Mouse (Mus musculus) limb, embryonic 14.5 days (tissue): ENCODE data around the gene Dbr1. TPM values are rescaled to one million over a fixed set of nuclear protein-coding genes. Genes with fewer than 3 reads are reported as not detected.

Experiments used
- ATAC-seq: fragments of 200-750 bp; cut with Nextera tagmentation; 2 replicates; pipeline ENCODE4 v1.8.0; 2017; ENCODE audit warnings: low read depth, moderate number of reproducible peaks, moderate TSS enrichment; ENCODE audit not compliant: low FRiP score
- DNase-seq: peaks from one replicate; pipeline ENCODE4 v3.0.0-alpha.2; 2015; ENCODE audit warnings: low spot score
- H3K27ac ChIP-seq: fragments of 300-500 bp; sonication (generic); replicated peaks from 2 replicates; pipeline ENCODE4 v1.5.1; 2014; ENCODE audit warnings: low read depth, mild to moderate bottlenecking, low read length, moderate library complexity, mixed read lengths
- H3K27me3 ChIP-seq: fragments of 300-500 bp; sonication (generic); 2 replicates; pipeline ENCODE4 v1.6.1; 2014; ENCODE audit warnings: low read length, mixed read lengths; ENCODE audit not compliant: control insufficient read depth, insufficient read depth
- H3K36me3 ChIP-seq: fragments of 300-500 bp; sonication (generic); 2 replicates; pipeline ENCODE4 v1.6.1; 2014; ENCODE audit warnings: mild to moderate bottlenecking, low read length, moderate library complexity, mixed read lengths; ENCODE audit not compliant: control insufficient read depth, insufficient read depth
- H3K4me1 ChIP-seq: fragments of 300-500 bp; sonication (generic); 2 replicates; pipeline ENCODE4 v1.6.1; 2014; ENCODE audit warnings: antibody characterized with exemption, low read length, mixed read lengths; ENCODE audit not compliant: control insufficient read depth, insufficient read depth
- H3K4me2 ChIP-seq: fragments of 300-500 bp; sonication (generic); replicated peaks from 2 replicates; pipeline ENCODE4 v1.6.1; 2014; ENCODE audit warnings: low read depth, mild to moderate bottlenecking, low read length, moderate library complexity; ENCODE audit not compliant: severe bottlenecking
- H3K4me3 ChIP-seq: fragments of 300-500 bp; sonication (generic); replicated peaks from 2 replicates; pipeline ENCODE4 v1.5.1; 2014; ENCODE audit warnings: low read length
- H3K9ac ChIP-seq: fragments of 300-500 bp; sonication (generic); 2 replicates; pipeline ENCODE4 v1.6.1; 2014; ENCODE audit warnings: mild to moderate bottlenecking, low read depth, low read length, moderate library complexity; ENCODE audit not compliant: severe bottlenecking
- H3K9me3 ChIP-seq: fragments of 300-500 bp; sonication (generic); 2 replicates; pipeline ENCODE4 v1.6.1; 2016; ENCODE audit warnings: low read length; ENCODE audit not compliant: control insufficient read depth
- POLR2A ChIP-seq: fragments of 200-500 bp; IDR thresholded peaks from 2 replicates; pipeline ENCODE4 v1.8.0; 2012; ENCODE audit warnings: inconsistent platforms, mild to moderate bottlenecking, moderate library complexity, borderline replicate concordance; ENCODE audit not compliant: insufficient read depth, insufficient read length; ENCODE audit errors: extremely low read depth
- WGBS: fragments of 180-500 bp; shearing (Covaris S2); extraction: QIAGEN DNeasy Blood & Tissue Kit; methylation state at CpG from one replicate; pipeline ENCODE4 v1.1.7; 2014; 5-methylcytosine and 5-hydroxymethylcytosine counted together
- polyA plus RNA-seq, 2 experiments: library from polyadenylated mRNA; depleted of rRNA in 1 of 2; stranded (reverse) in 1 of 2; unstranded in 1 of 2; fragments of >200 nt; fragmentation: Nextera tagmentation in 1 of 2; extraction: Ambion mirVana in 1 of 2; gene quantifications; 2 replicates each; pipeline versions ENCODE4 v1.2.1 to v1.2.3; 2012 to 2014

The Dbr1 gene
- polyA plus RNA-seq, 2 experiments: 18.0 to 23.1 TPM

DNA sequence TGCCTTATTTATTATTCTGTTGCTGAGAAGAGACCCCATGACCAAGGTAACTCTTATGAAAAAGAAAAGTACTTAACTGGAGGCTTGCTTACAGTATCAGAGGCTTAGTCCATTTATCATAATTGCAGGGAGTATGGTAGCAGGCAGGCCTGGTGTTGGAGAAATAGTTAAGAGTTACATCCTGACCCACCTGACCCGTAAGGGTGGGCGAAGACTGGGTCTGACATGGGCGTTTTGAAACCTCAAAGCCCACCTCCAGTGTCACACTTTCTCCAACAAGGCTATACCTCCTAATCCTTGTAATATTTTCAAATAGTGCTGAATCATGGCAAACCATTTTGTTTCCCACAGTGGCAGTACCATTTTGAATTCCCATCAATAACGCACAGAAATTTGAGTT, 53.0 kb downstream of the Dbr1 start:
- peak overlapping the region; percentile 91 for H3K27ac ChIP-seq
- DNase-seq (no peak), ATAC-seq (no peak)
- H3K4me2 ChIP-seq: peak overlapping the region; percentile 50
- H3K36me3 ChIP-seq: peaks cover 13% of the 10 kb centered on the region
- no peaks in the 10 kb centered on the region for H3K9me3 ChIP-seq
- H3K9ac ChIP-seq: no peak overlapping the region
- H3K4me3 ChIP-seq: peak overlapping the region; percentile 53; the same call in 1 of the 2 replicates
- peaks cover 20% of the 10 kb centered on the region for H3K4me1 ChIP-seq
- no peaks in the 10 kb centered on the region for H3K27me3 ChIP-seq
- WGBS: 64% methylated on average over 4 of the region's 4 CpGs
- no peak for TF ChIP-seq POLR2A

DNA sequence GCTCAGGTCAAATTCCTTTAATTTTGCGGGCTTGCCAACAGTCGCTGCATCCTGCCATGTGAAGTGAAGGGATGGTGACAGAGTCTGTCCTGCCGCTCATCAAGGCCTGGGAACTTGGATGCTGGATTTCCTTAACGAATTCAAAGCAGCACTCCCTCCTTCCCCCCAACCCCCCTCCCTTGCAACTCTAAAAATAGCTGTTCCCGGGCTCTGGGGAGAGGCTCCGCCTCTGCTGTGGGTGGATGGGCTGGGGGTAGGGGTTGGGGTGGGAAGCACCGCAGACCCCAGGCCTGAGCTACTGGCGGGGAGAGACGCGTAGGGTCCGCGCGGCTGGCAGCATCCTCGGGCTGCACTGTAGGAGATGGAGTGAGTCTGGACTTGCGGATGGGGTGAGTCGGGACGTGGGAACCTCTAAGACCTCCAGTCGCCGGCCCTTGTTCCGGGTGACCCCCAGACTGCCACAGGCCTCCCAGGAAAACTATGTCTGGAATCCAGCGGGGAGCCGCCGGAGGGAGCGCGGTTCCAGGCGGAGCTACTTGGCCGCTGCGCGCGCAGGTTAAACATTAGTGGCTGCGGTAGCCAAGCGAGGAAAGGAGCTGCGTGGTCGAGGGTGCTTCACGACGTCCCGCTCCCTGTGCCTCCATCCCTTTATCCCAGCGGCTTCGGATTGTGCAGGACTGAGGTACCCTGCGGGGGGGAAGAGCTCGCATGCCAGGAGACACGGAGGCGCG, 53.8 kb downstream of the Dbr1 start, which contains the start of gene Dzip1l:
Dzip1l (plus strand) TSS at position 216 of the 731 bp plus-strand sequence.
- peak; percentile 91 for ATAC-seq
- TF ChIP-seq POLR2A: peak; percentile 61; the same call in 1 of the 2 replicates
- Histone ChIP-seq H3K27ac (peak within 1 kb of the TSS; percentile 91), H3K4me2 (peak within 1 kb of the TSS; percentile 50), H3K9ac (peak within 1 kb of the TSS; percentile 70), H3K4me1 (peaks cover 20% of the 10 kb centered on the region), H3K9me3 (no peaks in the 10 kb centered on the region), H3K4me3 (peak within 1 kb of the TSS; percentile 53), H3K36me3 (peaks cover 22% of the 10 kb centered on the region), H3K27me3 (no peaks in the 10 kb centered on the region)
- peak; percentile 82 for DNase-seq
- WGBS: 2% methylated on average over 40 of the region's 44 CpGs

DNA sequence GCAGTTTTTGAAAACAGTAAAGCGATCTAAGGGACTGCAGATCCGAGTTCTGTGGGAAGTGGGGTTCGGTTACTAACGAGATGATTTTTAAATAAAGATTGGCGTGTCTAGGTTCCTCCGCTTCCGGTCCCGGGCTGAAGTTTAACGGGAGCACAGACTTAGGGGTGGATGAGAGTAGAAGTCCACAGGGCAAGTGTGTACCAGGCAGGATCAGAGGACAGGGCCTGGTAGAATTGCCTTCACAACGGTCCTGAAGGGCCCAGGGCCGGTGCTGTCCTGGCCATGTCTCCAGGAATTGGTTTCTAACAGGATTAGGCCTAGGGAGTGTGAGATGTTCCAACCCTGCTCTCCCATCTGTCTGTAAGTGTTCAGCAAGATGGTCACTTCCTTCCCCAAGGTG, 54.5 kb downstream of the Dbr1 start:
- ATAC-seq: peak; percentile 39
- no peak for TF ChIP-seq POLR2A
- Histone ChIP-seq H3K4me2 (peak overlapping the region; percentile 50), H3K27me3 (no peaks in the 10 kb centered on the region), H3K4me3 (peak overlapping the region; percentile 53), H3K9ac (peak overlapping the region; percentile 70), H3K9me3 (no peaks in the 10 kb centered on the region), H3K4me1 (peaks cover 20% of the 10 kb centered on the region), H3K27ac (peak overlapping the region; percentile 91), H3K36me3 (peaks cover 28% of the 10 kb centered on the region)
- WGBS: under 1% methylated on average over 11 of the region's 11 CpGs
- DNase-seq: peak; percentile 9

DNA sequence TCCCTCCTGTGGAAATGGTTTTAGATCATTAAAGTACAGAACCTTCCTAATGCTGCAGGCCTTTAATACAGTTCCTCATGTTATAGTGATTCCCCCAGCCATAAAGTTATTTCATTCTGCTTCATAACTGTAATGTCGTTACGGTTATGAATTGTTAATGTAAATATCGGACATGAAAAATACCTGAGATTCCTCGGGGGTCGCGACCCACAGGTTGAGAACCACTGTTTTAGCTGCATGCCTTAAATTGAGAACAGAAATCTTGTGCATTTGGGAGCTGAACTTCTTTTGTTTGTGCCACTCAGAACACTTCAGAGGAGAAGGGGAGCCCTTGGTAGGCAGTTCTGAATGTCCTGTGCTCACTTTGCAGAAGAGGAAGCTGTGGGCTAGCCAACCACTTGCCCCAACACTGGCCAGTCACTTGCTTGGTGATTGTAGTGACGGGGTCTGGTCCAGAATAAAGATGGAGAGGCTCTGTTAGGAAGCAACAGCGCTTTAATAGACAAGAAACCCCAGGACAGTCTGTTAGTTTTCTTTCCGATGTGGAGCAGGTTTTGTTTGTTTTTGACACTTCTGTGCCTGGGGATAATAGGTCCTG, 55.0 kb downstream of the Dbr1 start:
- Histone ChIP-seq H3K9ac (peak overlapping the region; percentile 70), H3K4me1 (peaks cover 20% of the 10 kb centered on the region), H3K36me3 (peaks cover 33% of the 10 kb centered on the region), H3K27ac (peak overlapping the region; percentile 91), H3K9me3 (no peaks in the 10 kb centered on the region), H3K4me2 (peak overlapping the region; percentile 50), H3K27me3 (no peaks in the 10 kb centered on the region), H3K4me3 (peak overlapping the region; percentile 53)
- TF ChIP-seq POLR2A: no peak
- WGBS: 41% methylated on average over 9 of the region's 9 CpGs
- ATAC-seq: no peak
- DNase-seq: no peak

DNA sequence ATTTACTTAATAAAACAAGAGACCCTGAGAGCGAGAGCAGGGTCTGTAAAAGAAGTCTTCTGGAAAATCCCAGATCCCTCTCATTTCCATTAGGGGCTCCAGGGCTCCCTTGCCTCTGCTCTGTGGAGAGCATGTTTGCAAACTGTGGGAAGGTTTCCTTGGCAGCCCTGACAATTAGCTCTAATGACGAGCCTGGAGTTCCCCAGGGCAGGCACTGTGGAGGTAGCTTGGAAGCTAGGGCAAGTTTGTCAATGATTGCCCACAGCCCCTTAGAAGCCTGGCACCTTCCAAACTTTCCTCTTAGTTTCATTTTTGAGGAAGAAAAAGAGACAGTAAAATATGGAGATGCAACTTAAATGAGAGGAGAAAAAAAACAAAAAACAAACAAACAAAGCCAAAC, 56.2 kb downstream of the Dbr1 start:
- Histone ChIP-seq H3K4me3 (no peak overlapping the region), H3K9ac (no peak overlapping the region), H3K27ac (no peak overlapping the region), H3K36me3 (peaks cover 45% of the 10 kb centered on the region), H3K4me2 (no peak overlapping the region; the same call in 1 of the 2 replicates), H3K4me1 (peaks cover 20% of the 10 kb centered on the region), H3K9me3 (no peaks in the 10 kb centered on the region), H3K27me3 (no peaks in the 10 kb centered on the region)
- WGBS: 39% methylated on average over 2 of the region's 2 CpGs
- ATAC-seq: no peak
- TF ChIP-seq POLR2A: no peak
- peak; percentile 6 for DNase-seq
